Mouse (Mus musculus) MEL (cell line): Measurements from ENCODE around the gene Tnc.

Experiments
- CTCF ChIP-seq, 3 experiments: IDR thresholded peaks in 2 of 3; conservative IDR thresholded peaks in 1 of 3; 2 replicates each; pipeline ENCODE4 v1.5.1; 2011 to 2012; ENCODE audit warnings: low read length in 3 of 3, low read depth in 2 of 3, mild to moderate bottlenecking in 2 of 3, improper control_type of control experiment in 1 of 3, inconsistent platforms in 1 of 3, mixed read lengths in 1 of 3, moderate library complexity in 1 of 3; ENCODE audit not compliant: control insufficient read depth in 1 of 3, insufficient read depth in 1 of 3, poor library complexity in 1 of 3, severe bottlenecking in 1 of 3
- EP300 ChIP-seq, 2 experiments: IDR thresholded peaks; 2 replicates each; pipeline ENCODE4 v1.6.1; 2011; ENCODE audit warnings: improper control_type of control experiment in 2 of 2, low read length in 2 of 2, low read depth in 1 of 2, mild to moderate bottlenecking in 1 of 2
- ETS1 ChIP-seq: IDR thresholded peaks from 2 replicates; pipeline ENCODE4 v1.6.1; 2012; ENCODE audit warnings: low read depth, mild to moderate bottlenecking, inconsistent platforms, low read length, improper control_type of control experiment, moderate library complexity
- GATA1 ChIP-seq: IDR thresholded peaks from 2 replicates; pipeline ENCODE4 v1.6.1; 2011; ENCODE audit warnings: low read depth, low read length, improper control_type of control experiment
- MAX ChIP-seq: IDR thresholded peaks from 2 replicates; pipeline ENCODE4 v1.6.1; 2011; ENCODE audit warnings: low read length, improper control_type of control experiment
- MXI1 ChIP-seq: IDR thresholded peaks from 2 replicates; pipeline ENCODE4 v1.6.1; 2011; ENCODE audit warnings: mild to moderate bottlenecking, low read depth, low read length, improper control_type of control experiment
- NRF1 ChIP-seq: IDR thresholded peaks from 2 replicates; pipeline ENCODE4 v1.6.1; 2014; ENCODE audit warnings: low read depth, mild to moderate bottlenecking, inconsistent platforms, low read length, improper control_type of control experiment, moderate library complexity; ENCODE audit not compliant: poor library complexity, insufficient read depth, severe bottlenecking
- POLR2AphosphoS2 ChIP-seq: IDR thresholded peaks from 2 replicates; pipeline ENCODE4 v1.6.1; 2011; ENCODE audit warnings: low read length, improper control_type of control experiment
- RCOR1 ChIP-seq: IDR thresholded peaks from 2 replicates; pipeline ENCODE4 v1.6.1; 2012; ENCODE audit warnings: low read depth, mild to moderate bottlenecking, inconsistent platforms, low read length, improper control_type of control experiment
- SIN3A ChIP-seq: IDR thresholded peaks from 2 replicates; pipeline ENCODE4 v1.6.1; 2012; ENCODE audit warnings: low read length, improper control_type of control experiment, inconsistent platforms
- ZNF384 ChIP-seq: IDR thresholded peaks from 2 replicates; pipeline ENCODE4 v1.6.1; 2012; ENCODE audit warnings: low read depth, mild to moderate bottlenecking, inconsistent platforms, low read length, improper control_type of control experiment

DNA sequence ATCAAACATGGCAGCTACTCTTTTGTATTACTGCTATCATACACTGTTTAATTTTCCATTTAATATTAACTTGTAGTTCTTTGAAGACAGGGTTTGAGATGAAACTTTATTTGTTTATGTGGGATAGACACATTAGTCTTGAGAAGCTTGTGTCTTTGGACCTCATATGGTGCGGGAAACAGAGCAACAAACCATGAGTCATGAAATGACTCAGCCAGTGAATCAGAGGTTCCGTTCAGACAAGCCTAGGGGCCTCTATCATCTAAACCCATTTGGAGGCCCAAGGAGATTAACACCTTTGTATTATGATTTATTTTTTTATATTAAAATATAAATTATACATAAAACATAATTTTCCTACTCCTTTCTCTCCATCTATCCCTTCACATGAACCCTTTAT lies 40.9 kb upstream of the Tnc start:
- TF ChIP-seq RCOR1 (no peak), ZNF384 (no peak), CTCF (IDR thresholded peaks at IDR 0.05 in 2 of 3, conservative IDR thresholded peaks at IDR 0.05 in 1 of 3; ENCODE audit: control insufficient read depth in 1 of 3, insufficient read depth in 1 of 3, low read depth in 2 of 3, low read length in 3 of 3, poor library complexity in 1 of 3, severe bottlenecking in 1 of 3) (no peak), EP300 (IDR thresholded peaks at IDR 0.05; ENCODE audit: low read depth in 1 of 2, low read length in 2 of 2) (no peak), SIN3A (no peak), MAX (no peak), ETS1 (no peak), NRF1 (no peak), GATA1 (no peak), MXI1 (no peak), POLR2AphosphoS2 (no peak)
